Mouse (Mus musculus) spleen, postnatal 4 days (tissue): ENCODE measurements at regions not wholly inside any gene's neighbourhood (a gene's known extent, or its start where the extent isn't known, plus 50 kb on each side); places are given as distances from the start of the nearest gene placed in this dataset.

Experiments used
- DNase-seq, 2 experiments: peaks; one replicate each; pipeline ENCODE4 v3.0.0; 2022; ENCODE audit warnings: low spot score in 2 of 2

- no peak for DNase-seq
Observed at GRCm38 (mm10) chr1:91740661-91741060, 60.6 kb upstream of the Twist2 start.

GRCm38 (mm10) chr1:91742031-91742430 lies 59.2 kb upstream of the Twist2 start:
- no peak for DNase-seq

- DNase-seq: no peak
Observed at GRCm38 (mm10) chr1:91742914-91743313, 58.3 kb upstream of the Twist2 start.

DNA sequence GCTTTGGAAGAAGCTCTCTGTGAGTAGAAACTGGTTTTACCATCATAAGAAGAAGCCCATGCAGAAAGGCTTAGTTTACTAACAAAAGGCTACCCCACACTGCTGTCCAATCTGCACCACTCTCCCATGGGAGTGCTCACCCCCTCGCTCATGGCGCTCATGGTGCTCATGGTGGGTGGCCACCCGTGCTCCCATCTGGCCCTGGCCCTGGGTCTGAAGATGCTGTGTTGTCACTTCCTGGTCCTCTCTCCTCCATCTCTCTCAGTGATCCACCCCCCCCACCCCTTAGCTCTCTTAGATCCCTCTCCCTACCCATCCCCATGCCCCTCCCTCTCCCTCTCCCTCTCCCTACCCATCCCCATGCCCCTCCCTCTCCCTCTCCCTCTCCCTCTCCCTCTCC lies 57.2 kb upstream of the Twist2 start:
- DNase-seq: no peak

GRCm38 (mm10) chr1:91744701-91745100 lies 56.6 kb upstream of the Twist2 start:
- DNase-seq: no peak

- no peak for DNase-seq
Observed at GRCm38 (mm10) chr1:91747583-91747982, 53.7 kb upstream of the Twist2 start.
